Mouse (Mus musculus) R1 (cell line): ENCODE measurements around the gene Pgpep1.

Experiments
- DNase-seq: peaks from one replicate; pipeline ENCODE4 v3.0.0-alpha.2; 2018; ENCODE audit warnings: low read depth, low spot score

Gene Pgpep1

DNA sequence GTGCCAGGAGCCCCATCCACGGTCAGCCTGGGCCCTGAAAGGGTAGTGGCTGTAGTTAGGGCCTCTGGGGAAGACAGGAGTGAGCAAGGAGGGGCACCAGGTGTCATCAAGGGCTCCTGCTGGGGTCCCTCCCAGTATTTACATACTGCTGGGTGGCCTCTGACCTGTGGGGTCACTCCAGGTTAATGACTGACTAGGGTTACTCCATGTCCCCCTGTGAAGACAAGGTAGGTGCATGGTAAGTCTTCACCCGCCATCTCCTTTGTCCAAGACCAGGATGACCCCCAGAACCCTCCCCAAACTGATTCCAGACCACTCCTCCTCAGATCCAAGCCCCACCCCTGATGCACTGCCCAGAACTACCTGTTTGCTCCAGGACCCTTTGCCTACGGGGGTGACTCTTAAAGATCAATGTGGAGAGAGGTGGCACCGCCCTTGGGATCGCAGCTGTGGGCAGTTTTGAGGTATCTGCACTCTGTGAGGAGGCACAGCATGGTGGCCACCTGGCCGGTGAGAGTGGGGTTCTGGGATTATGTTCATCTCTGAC is 27.8 kb downstream of the Pgpep1 start, which contains the start of gene Gdf15:
TSS of gene Gdf15 (minus strand) at position 111 of the 547 bp plus-strand sequence.
- peak; percentile 69 for DNase-seq

- DNase-seq = no peak
These were observed 28.8 kb downstream of the Pgpep1 start for GRCm38 (mm10) chr8:70631436-70631835.

GRCm38 (mm10) chr8:70630532-70631381 is 29.4 kb downstream of the Pgpep1 start:
- DNase-seq = peak; percentile 94

GRCm38 (mm10) chr8:70629574-70630531 is 30.3 kb downstream of the Pgpep1 start:
- DNase-seq = peak; percentile 92

DNA sequence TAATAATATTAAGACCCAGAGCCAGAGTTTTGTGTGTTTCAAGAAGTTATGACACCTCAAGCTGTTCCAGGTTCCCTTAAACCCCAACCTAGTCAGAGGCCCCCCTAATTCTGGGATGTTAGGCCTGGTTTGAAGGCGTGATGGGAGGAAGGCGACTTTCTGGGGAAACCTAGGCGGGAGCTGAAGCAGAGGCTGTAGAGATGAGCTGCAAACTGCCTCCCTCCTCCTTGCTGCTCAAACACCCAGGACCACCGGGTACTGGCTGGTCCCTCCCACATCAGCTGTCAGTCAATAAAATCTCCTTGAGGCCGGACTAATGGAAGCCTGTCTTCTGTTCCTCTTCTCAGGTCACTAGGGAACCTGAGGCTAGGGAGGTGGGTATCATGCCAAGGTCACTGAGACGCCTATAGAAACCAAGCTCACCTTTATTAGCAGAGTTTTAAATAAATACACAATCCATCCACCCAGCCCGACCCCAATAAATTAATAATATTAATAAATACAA is 31.1 kb downstream of the Pgpep1 start:
- DNase-seq = no peak

DNA sequence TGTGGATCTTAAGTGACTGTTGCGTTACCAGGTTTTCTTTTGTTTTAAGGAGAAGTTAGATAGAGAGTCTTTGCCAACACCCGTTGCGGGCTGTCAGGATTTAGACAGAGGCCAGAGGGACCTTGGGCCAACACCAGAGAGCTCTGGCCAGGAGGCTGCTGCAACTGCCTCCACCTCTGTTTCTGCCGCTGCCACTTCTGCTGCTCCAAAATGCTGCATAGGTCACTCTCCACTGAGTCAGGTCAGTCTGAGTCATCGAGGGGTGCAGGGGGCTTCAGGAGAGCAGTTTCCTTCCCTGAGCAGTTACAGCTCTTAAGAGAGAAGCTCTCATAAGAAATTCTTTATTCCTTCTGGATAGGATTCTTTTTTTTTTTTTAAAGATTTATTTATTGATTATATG is 33.1 kb downstream of the Pgpep1 start:
- no peak for DNase-seq

DNA sequence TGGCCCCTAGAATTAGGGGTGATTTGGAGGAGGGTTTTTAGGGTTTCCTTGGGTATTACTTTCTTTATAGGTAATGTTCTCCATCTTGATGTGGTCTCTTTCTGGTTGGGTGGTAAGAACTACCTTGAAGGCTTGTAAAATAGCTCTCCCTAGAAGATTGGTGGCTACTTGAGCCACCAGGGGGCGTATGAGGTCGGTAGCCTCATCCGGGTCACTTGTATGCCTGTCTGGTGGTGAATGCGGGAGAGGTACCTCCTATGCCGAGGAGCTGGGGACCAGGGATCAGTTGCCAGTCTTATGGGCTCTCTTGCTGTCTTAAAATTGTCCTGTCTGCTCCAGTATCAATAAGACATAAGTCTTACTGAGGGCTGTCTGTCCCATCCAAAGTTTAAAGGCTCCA is 35.1 kb downstream of the Pgpep1 start:
- DNase-seq = peak; percentile 71

DNA sequence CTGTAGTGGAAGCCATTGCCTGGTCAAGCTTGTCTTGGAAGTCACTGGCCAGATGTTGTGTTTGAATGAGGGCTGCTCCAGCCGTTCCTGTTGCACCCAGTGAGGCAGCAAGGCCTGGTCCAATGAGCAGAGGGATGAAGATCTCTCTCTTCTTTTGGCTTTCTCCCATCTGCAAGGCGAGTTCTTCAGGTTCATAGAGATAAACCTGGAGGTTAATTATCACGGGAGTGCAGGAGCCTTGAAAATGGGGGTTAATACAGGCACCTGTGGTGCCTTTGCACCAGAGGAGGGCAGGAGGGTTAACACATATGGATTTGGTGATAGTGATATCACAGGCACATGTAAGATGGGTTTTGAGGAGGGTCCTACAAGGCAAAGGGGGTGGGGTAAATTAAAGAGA is 38.0 kb downstream of the Pgpep1 start:
- DNase-seq = no peak

DNA sequence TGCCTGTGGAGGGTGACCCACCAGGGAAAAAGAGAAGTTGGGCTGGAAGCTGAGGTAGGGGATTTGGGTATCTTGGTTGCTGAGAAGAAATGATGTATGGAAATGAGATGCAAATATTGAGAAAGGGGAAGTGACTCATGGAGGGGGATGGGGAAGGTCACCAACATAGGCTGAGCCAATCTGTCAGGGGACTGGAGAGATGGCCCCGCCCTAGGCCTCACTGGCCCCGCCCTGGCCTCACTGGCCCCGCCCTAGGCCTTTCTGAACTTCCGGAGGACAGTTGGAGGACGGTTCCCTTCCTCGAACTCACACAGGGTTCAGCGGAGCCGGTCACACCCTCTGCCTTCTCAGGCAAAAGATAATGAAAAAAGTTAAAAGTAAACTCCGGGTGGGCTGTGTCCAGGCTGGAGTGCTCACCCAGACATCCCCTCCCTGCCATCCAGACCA is 41.3 kb downstream of the Pgpep1 start:
- DNase-seq = peak; percentile 91

DNA sequence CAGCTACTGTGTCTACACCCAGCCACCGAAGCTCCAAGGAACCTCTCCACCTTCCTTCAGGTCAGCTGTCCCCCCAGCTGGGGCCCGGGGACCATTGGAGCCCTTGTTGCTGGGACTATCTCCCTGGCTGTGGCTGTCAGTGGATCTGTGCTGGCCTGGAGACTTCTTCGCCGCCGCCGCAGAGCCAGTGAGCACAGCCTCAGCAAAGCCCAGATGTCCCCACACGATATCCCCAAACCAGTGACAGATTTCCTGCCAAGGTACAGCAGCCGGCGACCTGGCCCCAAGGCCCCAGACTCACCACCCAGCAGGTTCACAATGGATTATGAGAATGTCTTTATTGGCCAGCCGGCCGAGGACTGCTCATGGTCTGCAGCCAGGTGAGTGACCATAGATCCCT is 42.2 kb downstream of the Pgpep1 start:
- no peak for DNase-seq

GRCm38 (mm10) chr8:70616645-70617044 is 43.5 kb downstream of the Pgpep1 start:
- DNase-seq = no peak

- DNase-seq = no peak
These were observed 44.3 kb downstream of the Pgpep1 start, which contains the start of gene Lrrc25 for GRCm38 (mm10) chr8:70615894-70616293. TSS of gene Lrrc25 (plus strand) at chr8:70616155.

- DNase-seq = no peak
These were observed 44.9 kb downstream of the Pgpep1 start for GRCm38 (mm10) chr8:70615281-70615680.

- no peak for DNase-seq
These were observed 45.7 kb downstream of the Pgpep1 start for GRCm38 (mm10) chr8:70614469-70614868.

- no peak for DNase-seq
These were observed 46.4 kb downstream of the Pgpep1 start for GRCm38 (mm10) chr8:70613763-70614162.

DNA sequence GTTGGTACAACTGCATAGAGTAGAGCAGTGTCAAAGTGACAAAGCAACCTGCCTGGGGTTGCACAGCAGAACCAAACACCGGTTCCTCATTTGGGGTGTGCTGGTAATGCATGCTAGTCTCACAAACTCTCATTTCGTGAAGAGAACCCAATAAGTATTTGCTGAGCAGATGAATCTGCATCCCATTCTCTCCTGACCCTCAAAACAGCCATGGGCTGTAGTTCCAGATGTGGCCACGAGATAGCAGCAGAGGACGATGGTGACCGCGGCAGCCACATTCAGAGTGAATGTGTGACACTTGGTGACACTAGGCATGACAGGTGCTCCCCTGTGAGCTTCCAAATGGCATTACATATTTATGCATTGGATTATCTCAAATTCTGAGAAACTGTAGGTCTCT is 48.3 kb downstream of the Pgpep1 start:
- DNase-seq = peak; percentile 81

- DNase-seq = peak; percentile 80
These were observed 49.1 kb downstream of the Pgpep1 start for GRCm38 (mm10) chr8:70610796-70611771.

GRCm38 (mm10) chr8:70609849-70610795 is 50.1 kb downstream of the Pgpep1 start:
- peak; percentile 98 for DNase-seq

- peak; percentile 96 for DNase-seq
These were observed 50.8 kb downstream of the Pgpep1 start for GRCm38 (mm10) chr8:70609368-70609848.
